Mouse (Mus musculus): ENCODE results near the gene Ipmk. TPM values are rescaled to one million over a fixed set of nuclear protein-coding genes. Genes with fewer than 3 reads are reported as not detected.

Ipmk gene
- total RNA-seq (2021) = 10 to 100 TPM; 13.9 to 15.7 TPM
- long read RNA-seq, experiment 1, full-length matches to known transcripts = 9 of 12 reads
- long read RNA-seq, experiment 1, partial matches to known transcripts = 0 of 12 reads
- long read RNA-seq, experiment 1, other reads (novel, unspliced or antisense) = 3 of 12 reads
- long read RNA-seq, experiment 2, full-length matches to known transcripts = 14 of 17 reads
- long read RNA-seq, experiment 2, partial matches to known transcripts = 1 of 17 reads
- long read RNA-seq, experiment 2, other reads (novel, unspliced or antisense) = 2 of 17 reads

- peak; percentile 99 for DNase-seq (ENCODE audit: low spot score in 2 of 2)
These were observed at the start of gene Ipmk for GRCm38 (mm10) chr10:71347509-71347949. Ipmk (plus strand) TSS chr10:71347763.

GRCm38 (mm10) chr10:71300161-71300560 lies 47.4 kb upstream of the Ipmk start:
- DNase-seq (ENCODE audit: low spot score in 2 of 2) = no peak

- no peak for DNase-seq (ENCODE audit: low spot score in 2 of 2)
These were observed 45.1 kb upstream of the Ipmk start for GRCm38 (mm10) chr10:71302490-71302889.

- no peak for DNase-seq (ENCODE audit: low spot score in 2 of 2)
These were observed 41.4 kb upstream of the Ipmk start for GRCm38 (mm10) chr10:71306190-71306589.

GRCm38 (mm10) chr10:71306759-71307158 lies 40.8 kb upstream of the Ipmk start:
- DNase-seq (ENCODE audit: low spot score in 2 of 2) = no peak

GRCm38 (mm10) chr10:71308199-71308598 lies 39.4 kb upstream of the Ipmk start:
- no peak for DNase-seq (ENCODE audit: low spot score in 2 of 2)

GRCm38 (mm10) chr10:71310288-71310687 lies 37.3 kb upstream of the Ipmk start:
- no peak for DNase-seq (ENCODE audit: low spot score in 2 of 2)

- DNase-seq (ENCODE audit: low spot score in 2 of 2) = no peak
These were observed 33.0 kb upstream of the Ipmk start for GRCm38 (mm10) chr10:71314596-71314995.

GRCm38 (mm10) chr10:71316056-71316455 lies 31.5 kb upstream of the Ipmk start:
- DNase-seq (ENCODE audit: low spot score in 2 of 2) = no peak

GRCm38 (mm10) chr10:71316497-71316896 lies 31.1 kb upstream of the Ipmk start:
- no peak for DNase-seq (ENCODE audit: low spot score in 2 of 2)

- DNase-seq (ENCODE audit: low spot score in 2 of 2) = no peak
These were observed 23.9 kb upstream of the Ipmk start for GRCm38 (mm10) chr10:71323669-71324068.

GRCm38 (mm10) chr10:71326123-71326522 lies 21.4 kb upstream of the Ipmk start:
- no peak for DNase-seq (ENCODE audit: low spot score in 2 of 2)

- peak in 1 of 2 experiments; percentile 57 for DNase-seq (ENCODE audit: low spot score in 2 of 2)
These were observed 20.8 kb upstream of the Ipmk start for GRCm38 (mm10) chr10:71326789-71327188.

GRCm38 (mm10) chr10:71327386-71327785 lies 20.2 kb upstream of the Ipmk start:
- DNase-seq (ENCODE audit: low spot score in 2 of 2) = no peak

GRCm38 (mm10) chr10:71328382-71328781 lies 19.2 kb upstream of the Ipmk start:
- no peak for DNase-seq (ENCODE audit: low spot score in 2 of 2)

GRCm38 (mm10) chr10:71328870-71329269 lies 18.7 kb upstream of the Ipmk start:
- DNase-seq (ENCODE audit: low spot score in 2 of 2) = no peak

GRCm38 (mm10) chr10:71329295-71329694 lies 18.3 kb upstream of the Ipmk start:
- DNase-seq (ENCODE audit: low spot score in 2 of 2) = no peak

GRCm38 (mm10) chr10:71330070-71330469 lies 17.5 kb upstream of the Ipmk start:
- no peak for DNase-seq (ENCODE audit: low spot score in 2 of 2)

- DNase-seq (ENCODE audit: low spot score in 2 of 2) = no peak
These were observed 15.7 kb upstream of the Ipmk start for GRCm38 (mm10) chr10:71331908-71332307.

GRCm38 (mm10) chr10:71332376-71332775 lies 15.2 kb upstream of the Ipmk start:
- no peak for DNase-seq (ENCODE audit: low spot score in 2 of 2)

GRCm38 (mm10) chr10:71332859-71333258 lies 14.7 kb upstream of the Ipmk start:
- DNase-seq (ENCODE audit: low spot score in 2 of 2) = no peak

GRCm38 (mm10) chr10:71337733-71338132 lies 9.8 kb upstream of the Ipmk start:
- no peak for DNase-seq (ENCODE audit: low spot score in 2 of 2)

- no peak for DNase-seq (ENCODE audit: low spot score in 2 of 2)
These were observed 9.2 kb upstream of the Ipmk start for GRCm38 (mm10) chr10:71338156-71338905.

All from gastrocnemius, postnatal 4 days (tissue).